Mouse (Mus musculus): ENCODE measurements around the gene Slc29a3.

DNA sequence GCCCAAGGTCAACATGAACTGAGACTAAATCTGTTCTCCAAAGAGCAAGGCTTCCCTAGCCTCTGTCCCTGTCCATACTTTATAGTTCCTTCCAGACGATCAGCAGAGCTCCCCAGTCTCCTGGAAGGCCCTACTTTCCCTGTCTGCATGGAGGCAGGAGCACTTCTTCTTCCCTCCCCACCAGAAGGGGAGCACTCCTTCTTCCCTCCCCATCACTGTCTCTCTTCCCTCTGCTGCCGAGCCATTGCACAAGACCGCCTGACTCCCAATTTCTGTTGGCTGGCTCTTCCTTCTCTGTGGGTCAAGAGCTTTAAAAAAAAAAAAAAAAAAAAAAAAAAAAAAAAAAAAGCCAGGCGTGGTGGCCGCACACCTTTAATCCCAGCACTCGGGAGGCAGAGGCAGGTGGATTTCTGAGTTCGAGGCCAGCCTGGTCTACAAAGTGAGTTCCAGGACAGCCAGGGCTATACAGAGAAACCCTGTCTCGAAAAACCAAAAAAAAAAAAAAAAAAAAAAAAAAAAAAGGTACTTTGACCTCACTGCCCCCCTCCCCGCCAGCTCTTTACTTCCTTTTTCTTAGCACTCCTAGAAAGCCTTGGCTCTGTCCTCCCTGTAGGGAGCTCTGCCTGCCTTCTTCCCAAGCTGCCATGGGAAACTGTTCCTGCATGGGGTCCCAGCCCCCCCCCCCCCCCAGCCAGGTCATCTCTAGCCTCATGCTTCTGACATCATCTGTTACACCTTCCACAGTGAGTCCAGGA, 14.5 kb downstream of the Slc29a3 start:
- TF ChIP-seq POLR2A (IDR thresholded peaks at IDR 0.05; ENCODE audit: low read depth, low read length) = no peak
- no peak for TF ChIP-seq CTCF (conservative IDR thresholded peaks at IDR 0.05; ENCODE audit: insufficient read depth, insufficient read length, low read depth, low read length)
